Mouse (Mus musculus): ENCODE measurements around the gene 1110008L16Rik.
"Not testable (repeated sequence)": the region's sequence is repeated elsewhere in the genome, so short reads cannot be mapped to it uniquely, and the experiment has no call there.

Gene 1110008L16Rik

GRCm38 (mm10) chr12:55338490-55338889, 39.1 kb downstream of the 1110008L16Rik start:
- in situ Hi-C loops (cut with MboI, MseI) = loop anchor here (5.0 kb wide), 1 partner anchor 44 kb away; the partner anchor contains the start of gene Psma6

GRCm38 (mm10) chr12:55343045-55343444, 43.7 kb downstream of the 1110008L16Rik start:
- in situ Hi-C loops (cut with MboI, MseI) = not testable (repeated sequence)

GRCm38 (mm10) chr12:55343998-55344397, 44.6 kb downstream of the 1110008L16Rik start:
- in situ Hi-C loops (cut with MboI, MseI) = no loop called here

GRCm38 (mm10) chr12:55344583-55344982, 45.2 kb downstream of the 1110008L16Rik start:
- in situ Hi-C loops (cut with MboI, MseI) = no loop called here

GRCm38 (mm10) chr12:55353423-55353822, 54.0 kb downstream of the 1110008L16Rik start:
- in situ Hi-C loops (cut with MboI, MseI) = no loop called here

DNA sequence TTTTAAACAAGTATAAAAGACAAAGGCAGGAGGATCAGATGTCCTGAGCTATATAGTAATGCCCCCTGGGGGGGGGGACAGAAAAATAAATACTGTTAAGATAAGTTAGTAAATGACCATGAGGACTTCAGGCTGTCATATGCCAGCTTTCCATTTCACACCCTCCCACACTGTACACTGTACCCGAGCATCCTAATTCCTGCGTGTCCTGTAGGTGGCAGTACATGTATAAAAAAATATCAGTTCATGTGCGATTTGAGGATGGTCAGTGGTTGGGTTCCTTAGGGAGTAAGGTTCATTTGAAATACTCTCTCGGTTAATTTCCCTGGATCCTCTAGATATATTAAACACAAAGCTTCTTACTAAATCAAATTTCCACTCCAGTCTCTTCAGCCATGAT, 55.5 kb downstream of the 1110008L16Rik start:
- in situ Hi-C loops (cut with MboI, MseI) = no loop called here

GRCm38 (mm10) chr12:55357303-55357702, 57.9 kb downstream of the 1110008L16Rik start:
- in situ Hi-C loops (cut with MboI, MseI) = no loop called here

DNA sequence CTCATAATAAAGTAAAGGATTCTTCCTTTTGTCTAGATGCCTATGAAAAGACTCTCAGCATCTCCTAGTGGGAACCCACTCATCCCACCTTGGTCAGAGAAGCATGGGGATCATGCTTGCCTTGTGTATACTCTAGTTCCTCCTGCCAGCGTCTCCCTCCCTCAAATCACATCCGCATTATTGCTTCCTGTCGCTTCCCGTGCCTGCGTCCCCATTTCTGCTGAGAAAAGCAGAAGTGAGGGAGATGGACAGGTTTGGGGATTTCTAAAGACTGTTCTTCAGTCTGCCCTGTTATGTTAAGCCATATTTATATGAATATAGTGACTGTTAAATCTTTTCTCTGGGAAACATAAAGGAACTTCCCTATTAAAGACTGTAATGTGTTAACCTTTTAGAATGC, 61.6 kb downstream of the 1110008L16Rik start:
- in situ Hi-C loops (cut with MboI, MseI) = no loop called here

GRCm38 (mm10) chr12:55365083-55365482, 65.7 kb downstream of the 1110008L16Rik start:
- in situ Hi-C loops (cut with MboI, MseI) = no loop called here

DNA sequence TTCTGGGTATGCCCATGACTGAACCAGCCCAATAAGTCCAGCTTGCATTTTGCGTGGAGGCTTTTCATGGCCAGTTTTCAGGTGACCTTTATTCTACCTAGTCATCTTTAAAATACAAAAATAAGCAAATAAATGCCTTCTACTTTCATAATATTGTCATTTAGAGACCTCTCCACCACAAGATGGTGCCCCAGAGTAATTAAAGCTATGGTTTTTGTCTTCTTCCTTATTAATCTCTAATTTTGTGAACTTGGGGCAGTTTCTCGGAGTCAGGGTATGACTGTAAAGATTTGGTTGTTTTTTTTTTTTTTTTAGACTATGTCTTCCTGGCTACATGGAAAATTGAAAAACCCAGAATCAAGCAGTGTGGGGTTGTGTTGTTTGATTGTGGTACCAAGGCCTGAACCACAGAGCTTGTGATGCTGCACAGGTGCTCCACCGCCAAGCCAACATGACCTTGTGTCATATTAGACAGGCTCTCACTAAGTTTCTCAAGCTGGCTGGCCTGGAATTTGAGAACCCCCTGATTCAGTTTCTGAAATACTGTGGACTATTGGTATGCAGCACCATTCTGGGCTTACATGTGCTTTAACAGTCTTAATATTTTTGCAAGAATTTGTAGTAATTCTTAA, 73.2 kb downstream of the 1110008L16Rik start:
- in situ Hi-C loops (cut with MboI, MseI) = loop anchor here (5.0 kb wide), 1 partner anchor 55 kb away; no protein-coding TSS in a partner anchor

- in situ Hi-C loops (cut with MboI, MseI) = no loop called here
These were observed 77.7 kb downstream of the 1110008L16Rik start for GRCm38 (mm10) chr12:55376956-55377609.

- in situ Hi-C loops (cut with MboI, MseI) = no loop called here
These were observed 78.2 kb downstream of the 1110008L16Rik start for GRCm38 (mm10) chr12:55377610-55377980.

GRCm38 (mm10) chr12:55384023-55384749, 84.8 kb downstream of the 1110008L16Rik start, which contains the start of gene Psma6:
TSS of gene Psma6 (plus strand) at chr12:55384222.
- in situ Hi-C loops (cut with MboI, MseI) = loop anchor here (5.0 kb wide), 1 partner anchor 47 kb away; no protein-coding TSS in a partner anchor

DNA sequence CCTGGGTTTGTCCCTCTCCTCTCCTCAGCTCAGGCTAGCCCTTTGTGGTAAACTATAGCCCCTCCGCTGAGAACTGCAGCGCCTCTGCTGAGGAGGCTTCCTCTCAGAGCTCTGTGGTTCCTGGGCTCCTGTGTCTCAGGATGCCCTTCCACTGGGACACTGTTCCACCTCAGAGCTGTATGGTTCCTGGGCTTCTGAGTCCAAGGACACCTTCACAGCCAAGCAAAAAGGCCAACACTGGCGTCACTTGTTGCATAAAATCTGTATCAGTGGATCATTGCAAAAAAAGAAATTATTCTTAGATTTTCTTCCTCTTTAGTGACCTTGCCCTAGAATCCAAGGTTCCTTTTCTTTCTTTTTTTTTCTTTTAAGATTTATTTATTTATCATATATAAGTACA, 85.4 kb downstream of the 1110008L16Rik start:
- in situ Hi-C loops (cut with MboI, MseI) = loop anchor here (5.0 kb wide), 2 partner anchors 48 to 112 kb away; no protein-coding TSS in a partner anchor

DNA sequence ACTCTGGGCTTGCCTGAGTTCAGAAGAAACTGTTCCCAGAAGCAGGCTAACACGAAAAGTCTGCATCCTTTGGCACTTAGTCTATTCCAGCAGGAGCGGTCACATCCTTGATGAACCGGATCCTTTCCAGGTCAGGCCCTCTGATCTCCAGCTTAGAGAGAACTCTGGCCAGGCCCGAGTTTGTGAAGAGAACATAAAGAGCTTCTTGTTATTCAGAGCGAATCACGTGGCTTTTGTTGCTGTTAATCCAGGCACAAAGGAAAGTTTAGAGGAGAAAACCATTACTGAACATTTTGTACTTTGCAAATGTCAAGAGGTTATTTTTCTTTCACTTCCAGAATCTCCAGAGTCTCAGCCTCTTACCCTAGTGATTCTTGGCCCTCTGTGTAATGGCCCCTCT, 86.6 kb downstream of the 1110008L16Rik start:
- in situ Hi-C loops (cut with MboI, MseI) = loop anchor here (5.0 kb wide), 1 partner anchor 111 kb away; no protein-coding TSS in a partner anchor

- in situ Hi-C loops (cut with MboI, MseI) = loop anchor here (5.0 kb wide), 1 partner anchor 111 kb away; no protein-coding TSS in a partner anchor
These were observed 87.1 kb downstream of the 1110008L16Rik start for GRCm38 (mm10) chr12:55386456-55386855.

DNA sequence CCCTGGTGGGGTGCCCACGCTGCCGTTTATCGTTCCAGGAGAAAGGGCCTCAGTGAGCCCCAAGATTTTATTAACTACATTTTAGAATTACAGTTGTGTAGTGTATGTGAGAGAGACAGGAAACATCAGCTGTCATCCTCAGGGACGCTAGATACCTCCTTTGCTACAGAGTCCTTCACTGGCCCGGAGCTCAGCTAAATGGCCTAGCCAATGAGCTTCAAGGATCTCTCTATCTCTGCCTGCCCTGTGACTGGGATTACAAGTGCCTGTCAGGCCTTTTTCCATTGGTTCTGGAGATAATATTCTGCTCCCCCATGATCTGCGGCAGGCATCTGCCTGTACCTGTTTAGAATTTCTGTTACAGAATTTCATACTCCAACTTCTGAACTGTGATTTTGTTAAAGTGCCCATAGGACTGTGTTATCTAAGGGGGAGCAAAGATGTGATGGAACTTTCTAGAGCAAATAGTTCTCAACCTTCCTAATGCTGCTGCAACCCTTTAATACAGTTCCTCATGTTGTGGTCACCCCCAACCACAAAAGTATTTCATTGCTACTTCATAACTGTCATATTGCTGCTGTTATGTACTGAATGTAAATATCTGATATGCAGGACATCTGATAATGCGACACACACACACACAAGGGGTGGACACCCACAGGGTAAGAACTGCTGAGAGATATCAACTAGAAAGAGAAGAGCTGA, 87.9 kb downstream of the 1110008L16Rik start:
- in situ Hi-C loops (cut with MboI, MseI) = loop anchor here (5.0 kb wide), 1 partner anchor 110 kb away; no protein-coding TSS in a partner anchor

GRCm38 (mm10) chr12:55387788-55388465, 88.5 kb downstream of the 1110008L16Rik start:
- in situ Hi-C loops (cut with MboI, MseI) = loop anchor here (5.0 kb wide), 1 partner anchor 109 kb away; no protein-coding TSS in a partner anchor

- in situ Hi-C loops (cut with MboI, MseI) = loop anchor here (5.0 kb wide), 1 partner anchor 109 kb away; no protein-coding TSS in a partner anchor
These were observed 89.1 kb downstream of the 1110008L16Rik start for GRCm38 (mm10) chr12:55388478-55388877.
